Mouse (Mus musculus): ENCODE data around the gene Dusp18. TPM values are rescaled to one million over a fixed set of nuclear protein-coding genes. Genes with fewer than 3 reads are reported as not detected.

Gene Dusp18
- polyA plus RNA-seq (2017; shearing (Covaris generic)), result 0.22 TPM

DNA sequence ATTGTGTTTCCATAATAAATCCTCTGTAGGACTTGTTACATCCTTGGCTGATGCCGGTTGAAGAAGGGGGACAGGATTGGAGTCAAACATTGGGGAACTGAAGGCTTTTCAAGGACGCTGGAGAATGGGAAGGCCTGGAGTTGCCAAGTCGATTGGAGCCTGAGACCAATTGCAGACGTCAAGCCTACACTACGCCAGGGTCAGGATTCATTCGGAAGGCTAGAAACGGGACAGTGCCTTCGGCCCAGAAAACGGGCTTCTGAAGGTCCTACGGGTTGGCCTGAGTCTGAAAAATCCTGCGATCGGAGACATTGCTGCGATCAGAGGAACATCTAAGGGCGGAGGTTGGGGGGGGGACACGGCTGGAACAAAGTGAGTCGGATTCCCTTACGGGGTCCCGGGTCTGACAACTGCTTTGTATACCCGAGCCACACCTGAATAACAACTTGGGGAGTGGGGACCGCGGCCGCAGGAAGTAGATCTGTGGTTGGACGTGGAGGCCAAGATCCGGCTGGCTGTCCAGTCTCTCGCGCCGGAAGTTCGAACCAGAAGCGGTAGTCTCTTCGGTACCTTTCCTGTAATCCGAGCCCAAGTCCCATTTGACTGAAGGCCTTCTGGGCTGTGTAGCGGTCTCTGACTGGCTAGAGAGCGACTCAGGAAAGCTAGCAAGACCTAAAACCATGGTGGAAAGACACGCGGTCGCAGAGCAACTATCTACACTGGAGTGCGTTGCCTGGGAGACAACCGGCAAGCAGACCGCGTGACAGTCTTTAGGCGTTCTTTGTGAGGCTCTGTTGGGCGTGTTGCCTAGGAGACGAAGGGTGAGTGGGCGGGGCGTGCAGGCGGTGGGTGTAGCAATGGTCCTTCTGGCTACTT, at the start of gene Dusp18, which contains the start of gene 4921536K21Rik:
Gene Dusp18, plus strand, starts transcription at position 835 of the 876 bp plus-strand sequence.
Gene 4921536K21Rik, minus strand, starts transcription at position 693 of the 876 bp plus-strand sequence.

DNA sequence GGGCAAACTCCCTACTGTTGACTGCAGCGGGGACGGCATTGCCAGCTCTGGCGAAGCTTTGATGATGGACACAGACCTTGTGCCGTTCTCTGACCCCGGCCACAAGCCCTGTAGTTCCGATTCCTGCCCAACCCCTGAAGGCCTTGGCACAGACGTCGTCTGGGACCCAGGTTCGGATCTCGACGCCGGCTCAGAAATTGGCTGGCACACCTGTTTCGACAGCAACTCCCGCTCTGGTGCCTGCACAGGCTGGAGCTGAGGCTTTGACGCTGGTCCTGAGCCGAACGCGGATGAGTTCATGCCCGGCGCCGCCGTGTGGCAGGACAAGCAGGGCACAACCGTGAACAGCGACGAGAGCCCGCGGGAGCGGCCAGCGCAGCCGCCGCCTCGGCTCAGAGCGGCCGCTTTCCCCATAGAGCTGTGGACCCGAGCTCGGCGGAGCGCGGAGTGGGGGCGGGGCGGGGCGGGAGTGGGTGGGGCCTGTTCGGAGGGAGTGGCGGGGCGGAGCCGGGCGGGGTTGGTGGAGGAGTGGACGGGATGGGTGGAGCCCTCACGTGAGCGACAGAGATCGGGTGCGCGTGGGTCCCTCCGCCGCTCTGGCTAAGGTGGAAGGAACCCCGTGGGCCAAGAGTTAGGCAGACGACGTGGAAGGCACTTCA, 31.5 kb upstream of the Dusp18 start, which contains the start of gene Osbp2:
Gene Osbp2, minus strand, starts transcription at position 450 of the 659 bp plus-strand sequence.

DNA sequence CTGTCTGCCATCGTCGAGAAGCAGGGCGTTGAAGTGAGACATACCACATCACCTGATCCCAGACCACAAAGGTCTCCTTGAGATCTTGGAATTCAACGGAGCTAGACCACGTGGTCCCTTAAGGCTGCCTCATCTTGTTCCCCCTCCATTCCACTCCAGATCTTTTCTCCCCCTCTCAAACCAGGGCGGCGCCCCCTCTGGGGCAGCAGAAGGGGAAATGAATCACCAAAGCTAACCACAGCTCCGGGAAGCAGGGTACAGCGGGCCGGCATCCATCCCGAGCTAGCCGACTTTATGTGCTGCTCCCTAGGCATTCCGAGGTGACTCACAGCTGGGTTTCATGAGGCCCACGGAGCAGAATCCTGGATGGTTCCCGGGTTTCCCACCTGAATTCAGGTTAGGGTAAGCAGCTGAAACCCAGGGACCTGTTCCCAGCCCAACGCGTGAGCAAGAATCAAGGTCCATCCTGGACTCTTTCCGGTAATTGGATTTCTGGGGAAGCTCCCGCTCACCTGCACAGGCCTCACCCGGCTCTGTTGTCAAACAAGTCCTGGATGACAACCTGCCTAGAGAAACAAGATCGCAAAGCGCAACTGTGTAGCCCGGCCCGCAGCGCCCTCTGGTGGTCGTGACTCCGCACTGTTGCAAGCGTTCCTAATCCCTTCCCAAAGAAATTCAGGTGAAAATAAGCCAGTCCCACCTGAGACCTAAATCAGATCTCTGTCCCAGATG, 19.2 kb downstream of the Dusp18 start, which contains the start of gene Slc35e4:
Gene Slc35e4, minus strand, starts transcription at position 556 of the 732 bp plus-strand sequence.

DNA sequence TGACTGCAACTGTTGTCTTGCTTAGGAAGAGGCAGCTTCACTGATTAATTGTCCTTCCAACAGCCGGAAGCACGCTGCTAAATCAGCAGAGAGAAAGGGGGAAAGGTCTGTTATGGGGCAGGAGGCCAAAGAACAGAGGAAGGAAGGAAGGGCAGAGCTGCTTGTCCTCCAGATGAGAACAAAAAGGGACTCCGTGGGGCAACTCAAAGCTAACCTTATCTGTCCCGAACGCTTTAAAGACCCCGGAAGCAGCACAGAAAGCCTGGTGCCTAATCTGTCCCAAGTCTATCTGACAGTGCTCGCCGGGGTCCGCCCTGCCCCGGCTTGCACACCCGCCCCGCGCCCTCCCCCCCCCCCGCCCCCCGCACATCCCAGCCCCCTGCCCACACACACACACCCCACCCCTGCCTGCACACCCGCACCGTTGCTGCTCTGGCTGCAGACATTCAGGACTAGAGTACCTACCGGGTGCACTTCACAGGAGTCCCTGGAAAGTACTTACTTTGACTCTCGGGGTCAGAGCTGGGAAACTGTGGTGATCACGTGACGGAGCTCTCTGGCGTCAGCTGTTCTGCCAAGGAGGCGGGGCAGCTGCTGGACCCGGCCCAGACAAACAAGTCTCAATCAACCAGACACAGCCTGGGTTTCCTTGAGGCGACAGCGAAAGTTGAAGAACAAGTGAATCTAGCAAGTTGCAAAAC, 36.6 kb downstream of the Dusp18 start, which contains the start of gene Tcn2:
Gene Tcn2, minus strand, starts transcription at position 649 of the 701 bp plus-strand sequence.

Other genes starting within 250 kb of the Dusp18 start
- 29.2 TPM for gene Morc2a, start 246.0 kb upstream of the Dusp18 start, polyA plus RNA-seq (2017; shearing (Covaris generic))
- gene Osbp2, start 31.3 kb upstream of the Dusp18 start, polyA plus RNA-seq (2017; shearing (Covaris generic)), result 0.10 TPM
- not detected for gene 4921536K21Rik, start 142 bp upstream of the Dusp18 start, polyA plus RNA-seq (2017; shearing (Covaris generic))
- gene Slc35e4, start 19.4 kb downstream of the Dusp18 start, polyA plus RNA-seq (2017; shearing (Covaris generic)), result 1.7 TPM
- gene Tcn2, start 36.9 kb downstream of the Dusp18 start, polyA plus RNA-seq (2017; shearing (Covaris generic)), result 28.9 TPM
- 90.5 TPM for gene Pes1, start 68.7 kb downstream of the Dusp18 start, polyA plus RNA-seq (2017; shearing (Covaris generic))
- not detected for gene 4930556J24Rik, start 81.5 kb downstream of the Dusp18 start, polyA plus RNA-seq (2017; shearing (Covaris generic))
- gene Gal3st1, start 88.4 kb downstream of the Dusp18 start, polyA plus RNA-seq (2017; shearing (Covaris generic)), result 0.18 TPM
- not detected for gene Sec14l4, start 136.2 kb downstream of the Dusp18 start, polyA plus RNA-seq (2017; shearing (Covaris generic))
- gene Sec14l3, start 169.6 kb downstream of the Dusp18 start, polyA plus RNA-seq (2017; shearing (Covaris generic)), result not detected
- gene Mtfp1, start 200.2 kb downstream of the Dusp18 start, polyA plus RNA-seq (2017; shearing (Covaris generic)), result 1.7 TPM
- 1.4 TPM for gene Sec14l2, start 228.2 kb downstream of the Dusp18 start, polyA plus RNA-seq (2017; shearing (Covaris generic))
- gene Rnf215, start 240.0 kb downstream of the Dusp18 start, polyA plus RNA-seq (2017; shearing (Covaris generic)), result 56.0 TPM

All from CD4-positive, CD25-positive, alpha-beta regulatory T cell (primary cell).